Mouse (Mus musculus) ES-Bruce4 (cell line): ENCODE data around the gene Pam. TPM values are rescaled to one million over a fixed set of nuclear protein-coding genes. Genes with fewer than 3 reads are reported as not detected.

Experiments used
- H3K27ac ChIP-seq: 2 replicates; pipeline ENCODE4 v1.5.1; 2012; ENCODE audit warnings: low read length, inconsistent platforms; ENCODE audit not compliant: insufficient read depth
- H3K27me3 ChIP-seq: 2 replicates; pipeline ENCODE4 v1.6.1; 2012; ENCODE audit warnings: mild to moderate bottlenecking, low read length, inconsistent platforms; ENCODE audit not compliant: control insufficient read depth, poor library complexity, insufficient read depth, severe bottlenecking
- H3K36me3 ChIP-seq: 2 replicates; pipeline ENCODE4 v1.6.1; 2012; ENCODE audit warnings: inconsistent platforms, mild to moderate bottlenecking, low read length, moderate library complexity; ENCODE audit not compliant: control insufficient read depth, poor library complexity, insufficient read depth, severe bottlenecking
- H3K4me1 ChIP-seq: one replicate; pipeline ENCODE4 v1.8.1; 2011; ENCODE audit warnings: low read length; ENCODE audit not compliant: control insufficient read depth, insufficient read depth
- H3K4me3 ChIP-seq: 2 replicates; pipeline ENCODE4 v1.5.1; 2011; ENCODE audit warnings: low read depth, mild to moderate bottlenecking, low read length
- H3K9ac ChIP-seq: 2 replicates; pipeline ENCODE4 v1.6.1; 2012; ENCODE audit warnings: low read depth, mild to moderate bottlenecking, inconsistent platforms; ENCODE audit not compliant: poor library complexity, severe bottlenecking
- H3K9me3 ChIP-seq: replicated peaks from 2 replicates; pipeline ENCODE4 v1.6.1; 2012; ENCODE audit warnings: mild to moderate bottlenecking, low read length, inconsistent platforms; ENCODE audit not compliant: control insufficient read depth, poor library complexity, insufficient read depth, severe bottlenecking
- CTCF ChIP-seq: IDR thresholded peaks from one replicate; pipeline ENCODE4 v1.8.1; 2011; ENCODE audit warnings: low read depth, low read length
- EP300 ChIP-seq: IDR thresholded peaks from 2 replicates; pipeline ENCODE4 v1.6.1; 2011; ENCODE audit warnings: low read depth, low read length; ENCODE audit not compliant: insufficient read depth
- POLR2A ChIP-seq: IDR thresholded peaks from one replicate; pipeline ENCODE4 v1.8.1; 2011; ENCODE audit warnings: low read length; ENCODE audit not compliant: insufficient read depth
- polyA plus RNA-seq: library from polyadenylated mRNA; stranded (reverse); fragments of >200 nt; gene quantifications from 2 replicates; pipeline ENCODE4 v1.2.4, GENCODE M21; 2011; ENCODE audit warnings: low read depth; ENCODE audit not compliant: missing spikeins, insufficient read depth, insufficient read length

Gene Pam
- polyA plus RNA-seq, 1 experiment = 17.8 TPM

DNA sequence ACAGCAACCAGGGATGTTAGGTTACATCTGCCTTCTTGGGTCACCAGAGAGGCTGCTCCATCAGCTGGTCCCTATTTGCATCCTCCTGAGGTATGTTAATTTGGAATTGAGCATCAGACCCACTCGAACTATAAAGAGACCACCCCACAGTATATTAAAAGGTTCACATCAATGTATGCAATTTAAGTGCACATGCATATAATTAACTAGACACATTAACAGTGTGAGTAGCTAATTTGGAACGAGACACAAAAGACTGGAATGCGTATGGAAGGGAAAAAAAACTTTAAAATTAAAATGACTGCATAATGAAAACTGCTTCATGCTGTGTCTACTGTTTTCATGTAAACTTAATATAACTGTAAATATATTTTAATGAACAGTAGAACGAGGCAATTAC is 164.2 kb downstream of the Pam start:
- Histone ChIP-seq H3K27ac (no peak overlapping the region), H3K4me3 (no peak overlapping the region), H3K27me3 (no peaks in the 10 kb centered on the region), H3K4me1 (no peaks in the 10 kb centered on the region), H3K9ac (no peak overlapping the region), H3K9me3 (no peaks in the 10 kb centered on the region), H3K36me3 (no peaks in the 10 kb centered on the region)
- TF ChIP-seq CTCF (no peak), POLR2A (no peak), EP300 (no peak)

DNA sequence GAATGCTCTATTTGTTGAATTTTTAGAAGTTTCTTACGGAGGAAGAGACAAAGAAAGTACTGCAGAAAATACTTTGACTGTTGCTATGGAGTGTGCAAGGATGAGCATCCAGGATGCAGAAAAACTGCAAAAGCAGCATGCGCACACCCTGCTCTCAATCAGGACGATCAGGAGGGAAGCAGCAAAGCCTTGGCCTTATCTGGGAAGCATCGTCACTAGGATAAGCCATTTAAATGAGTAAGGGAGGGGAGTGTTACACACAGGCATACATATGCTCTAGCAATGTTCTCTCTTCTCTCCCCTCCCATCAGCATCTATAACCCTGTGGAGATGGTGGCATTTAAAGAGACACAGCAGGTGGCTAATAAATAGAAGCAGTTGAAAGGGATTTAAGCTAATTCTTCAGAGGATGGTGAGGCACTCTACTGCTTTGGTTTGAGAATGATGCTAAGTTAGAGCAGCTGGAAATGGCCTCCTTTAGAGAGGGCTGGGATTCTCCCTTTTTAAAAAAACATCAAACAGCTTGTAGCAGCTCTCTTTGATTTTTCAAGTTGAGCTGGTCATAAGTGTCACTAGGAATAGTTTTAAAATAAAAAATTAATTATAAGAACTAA is 165.9 kb downstream of the Pam start:
- no peak overlapping the region for H3K9ac ChIP-seq
- no peaks in the 10 kb centered on the region for H3K27me3 ChIP-seq
- H3K36me3 ChIP-seq = no peaks in the 10 kb centered on the region
- no peak overlapping the region for H3K27ac ChIP-seq
- no peak for TF ChIP-seq EP300
- no peak for TF ChIP-seq POLR2A
- TF ChIP-seq CTCF = no peak
- H3K9me3 ChIP-seq = no peaks in the 10 kb centered on the region
- H3K4me3 ChIP-seq = no peak overlapping the region
- no peaks in the 10 kb centered on the region for H3K4me1 ChIP-seq

GRCm38 (mm10) chr1:97926789-97927188 is 168.7 kb downstream of the Pam start:
- Histone ChIP-seq H3K9me3 (no peaks in the 10 kb centered on the region), H3K27me3 (no peaks in the 10 kb centered on the region), H3K4me1 (no peaks in the 10 kb centered on the region), H3K9ac (no peak overlapping the region), H3K4me3 (no peak overlapping the region), H3K27ac (no peak overlapping the region), H3K36me3 (no peaks in the 10 kb centered on the region)
- TF ChIP-seq EP300 = no peak
- no peak for TF ChIP-seq POLR2A
- no peak for TF ChIP-seq CTCF

DNA sequence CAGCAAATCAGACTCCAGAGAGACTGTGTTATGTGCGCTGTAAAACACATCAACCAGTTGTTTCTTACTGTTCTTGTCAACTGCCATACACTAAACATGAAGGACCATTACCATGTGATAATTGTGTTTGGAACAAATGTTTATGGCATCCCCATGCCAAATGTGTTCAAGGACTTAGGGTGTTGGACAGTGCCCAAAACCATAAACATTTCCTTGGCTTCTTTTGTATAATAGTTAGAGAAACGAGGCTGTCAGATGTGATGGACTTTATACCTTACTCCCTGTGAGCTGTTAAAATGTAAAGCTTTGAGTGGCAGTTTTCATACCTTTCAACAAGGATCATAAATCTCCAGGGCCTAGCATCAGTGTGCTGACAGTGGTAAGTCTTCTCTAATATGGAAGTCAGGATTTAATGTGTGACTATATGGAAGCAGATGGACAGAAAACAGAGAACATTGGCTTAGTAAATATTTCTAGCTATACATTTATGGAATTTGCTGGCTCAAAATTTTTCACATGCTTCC is 169.4 kb downstream of the Pam start:
- Histone ChIP-seq H3K9ac (no peak overlapping the region), H3K9me3 (no peaks in the 10 kb centered on the region), H3K4me3 (no peak overlapping the region), H3K36me3 (no peaks in the 10 kb centered on the region), H3K4me1 (no peaks in the 10 kb centered on the region), H3K27me3 (no peaks in the 10 kb centered on the region), H3K27ac (no peak overlapping the region)
- no peak for TF ChIP-seq EP300
- no peak for TF ChIP-seq POLR2A
- no peak for TF ChIP-seq CTCF

DNA sequence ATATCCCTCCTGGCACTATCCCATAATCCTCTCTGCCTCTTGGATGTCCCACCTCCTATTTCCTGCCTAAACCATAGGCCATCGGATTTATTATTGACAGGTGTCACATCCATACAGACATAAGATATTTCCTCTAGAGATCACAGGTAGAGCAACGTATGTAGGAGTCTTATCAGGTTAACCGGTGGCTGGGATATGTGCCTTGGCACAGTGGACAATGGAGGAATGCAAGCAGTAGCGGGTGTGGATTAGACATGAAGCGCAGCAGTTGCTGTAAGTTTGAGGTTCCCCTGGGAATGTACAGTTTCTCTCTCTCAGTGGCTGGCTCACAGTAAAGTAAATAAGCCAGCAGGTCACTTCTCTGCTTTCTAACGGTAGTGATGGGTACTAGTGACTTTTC is 173.1 kb downstream of the Pam start:
- Histone ChIP-seq H3K36me3 (no peaks in the 10 kb centered on the region), H3K27me3 (no peaks in the 10 kb centered on the region), H3K4me3 (no peak overlapping the region), H3K9ac (no peak overlapping the region), H3K27ac (no peak overlapping the region), H3K4me1 (no peaks in the 10 kb centered on the region), H3K9me3 (no peaks in the 10 kb centered on the region)
- TF ChIP-seq EP300 = no peak
- no peak for TF ChIP-seq CTCF

DNA sequence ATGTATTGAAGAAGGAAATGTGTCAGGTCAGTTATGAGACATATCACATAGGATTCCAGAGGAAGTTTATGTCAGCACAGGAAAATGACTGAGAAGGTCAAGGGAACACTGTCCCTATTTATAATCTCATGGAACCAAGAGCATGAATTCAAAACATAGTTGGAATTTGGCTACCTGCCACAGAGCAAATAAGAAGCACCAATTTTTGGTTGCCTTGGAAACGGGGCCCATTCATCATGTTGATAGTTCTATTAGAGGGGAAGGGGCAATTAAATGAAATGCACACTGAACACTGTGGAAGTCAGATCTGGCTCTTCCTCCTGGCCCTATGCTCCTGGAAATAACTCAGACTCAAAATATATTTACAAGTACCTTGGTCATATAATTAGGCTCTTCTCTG is 173.6 kb downstream of the Pam start:
- H3K4me1 ChIP-seq = no peaks in the 10 kb centered on the region
- TF ChIP-seq EP300 = no peak
- no peak for TF ChIP-seq CTCF
- no peak overlapping the region for H3K4me3 ChIP-seq
- H3K9ac ChIP-seq = no peak overlapping the region
- H3K27ac ChIP-seq = no peak overlapping the region
- no peaks in the 10 kb centered on the region for H3K36me3 ChIP-seq
- no peaks in the 10 kb centered on the region for H3K9me3 ChIP-seq
- H3K27me3 ChIP-seq = no peaks in the 10 kb centered on the region
